Mouse (Mus musculus): ENCODE results near the gene Pid1.

DNA sequence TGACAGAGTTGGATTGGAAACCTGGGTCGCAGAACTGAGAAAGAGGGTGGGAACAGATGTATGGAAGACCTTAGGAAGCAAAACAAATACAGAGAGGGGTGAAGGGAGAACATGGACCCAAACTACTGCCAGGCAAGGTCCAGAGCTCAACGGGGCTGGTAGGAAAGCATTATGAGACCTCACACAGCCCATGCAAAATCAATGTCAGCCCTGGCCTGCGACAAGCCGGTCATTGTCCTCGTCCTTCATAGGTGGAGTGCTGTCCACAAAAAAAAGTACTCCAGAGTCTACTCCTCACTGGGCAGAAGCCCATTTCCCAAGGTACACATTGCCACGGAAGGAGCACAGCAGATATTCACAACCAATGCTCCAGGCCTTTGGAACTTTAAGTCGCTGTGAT is 78.4 kb downstream of the Pid1 start:
- TF ChIP-seq EP300 (optimal IDR thresholded peaks at IDR 0.05) (no peak), CTCF (IDR thresholded peaks at IDR 0.05; ENCODE audit: low read depth) (no peak)

Data from stomach, postnatal 0 days (tissue).